Mouse (Mus musculus) small intestine, adult 2 months (tissue): ENCODE data around the gene Rhox3f. TPM values are rescaled to one million over a fixed set of nuclear protein-coding genes. Genes with fewer than 3 reads are reported as not detected.
"Not testable (repeated sequence)": the region's sequence is repeated elsewhere in the genome, so short reads cannot be mapped to it uniquely, and the experiment has no call there.

Source experiments
- H3K27ac ChIP-seq: fragments of 200-500 bp; 2 replicates; pipeline ENCODE4 v1.5.1; 2012; ENCODE audit warnings: low read depth, low read length, control low read depth, inconsistent platforms; ENCODE audit not compliant: insufficient read depth
- H3K27me3 ChIP-seq: fragments of 200-500 bp; 2 replicates; pipeline ENCODE4 v1.6.1; 2012; ENCODE audit warnings: mild to moderate bottlenecking, moderate library complexity, low read length, inconsistent platforms; ENCODE audit not compliant: control insufficient read depth, insufficient read depth
- H3K36me3 ChIP-seq: fragments of 200-500 bp; 2 replicates; pipeline ENCODE4 v1.6.1; 2012; ENCODE audit warnings: mild to moderate bottlenecking, low read length, control low read depth, inconsistent platforms; ENCODE audit not compliant: control insufficient read depth, insufficient read depth
- H3K4me1 ChIP-seq: fragments of 200-500 bp; 2 replicates; pipeline ENCODE4 v1.6.1; 2012; ENCODE audit warnings: low read length, inconsistent platforms, mixed read lengths; ENCODE audit not compliant: control insufficient read depth, insufficient read depth, insufficient read length
- H3K4me3 ChIP-seq: fragments of 200-500 bp; 2 replicates; pipeline ENCODE4 v1.5.1; 2012; ENCODE audit warnings: low read depth, mild to moderate bottlenecking, control low read depth, inconsistent platforms, low read length, moderate library complexity
- WGBS: fragments of 180-500 bp; shearing (Covaris S2); methylation state at CpG from one replicate; pipeline ENCODE4 v1.1.7; 2018; 5-methylcytosine and 5-hydroxymethylcytosine counted together
- polyA plus RNA-seq: library from polyadenylated mRNA; depleted of rRNA; stranded (reverse); fragments of >200 nt; gene quantifications from 2 replicates; pipeline ENCODE4 v1.2.3, GENCODE M21; 2012; rRNA removed

Rhox3f gene
- not detected in 2 replicates for polyA plus RNA-seq

DNA sequence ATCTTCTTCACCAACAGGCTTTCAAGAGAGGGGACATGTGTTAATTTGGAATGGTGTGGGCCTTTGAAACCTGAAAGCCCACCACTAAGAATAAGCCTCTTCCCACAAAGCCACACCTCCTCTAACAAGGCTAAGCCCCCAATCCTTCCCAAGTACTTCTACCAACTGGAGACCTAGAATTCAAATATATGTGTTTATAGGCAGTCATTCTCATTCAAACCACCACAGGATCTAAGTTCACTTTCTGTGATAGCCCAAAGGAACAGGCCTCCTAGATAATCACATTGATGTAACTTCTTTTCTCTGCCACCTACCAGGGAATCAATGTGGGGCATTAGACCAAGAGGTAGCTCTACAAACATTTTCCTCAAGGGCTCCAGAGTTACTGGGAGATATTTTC lies at the start of gene Rhox3f:
Gene Rhox3f, plus strand, starts transcription at position 301 of the 400 bp plus-strand sequence.
- H3K4me3 ChIP-seq, H3K27ac ChIP-seq, H3K4me1 ChIP-seq, H3K36me3 ChIP-seq, H3K27me3 ChIP-seq: not testable (repeated sequence)

DNA sequence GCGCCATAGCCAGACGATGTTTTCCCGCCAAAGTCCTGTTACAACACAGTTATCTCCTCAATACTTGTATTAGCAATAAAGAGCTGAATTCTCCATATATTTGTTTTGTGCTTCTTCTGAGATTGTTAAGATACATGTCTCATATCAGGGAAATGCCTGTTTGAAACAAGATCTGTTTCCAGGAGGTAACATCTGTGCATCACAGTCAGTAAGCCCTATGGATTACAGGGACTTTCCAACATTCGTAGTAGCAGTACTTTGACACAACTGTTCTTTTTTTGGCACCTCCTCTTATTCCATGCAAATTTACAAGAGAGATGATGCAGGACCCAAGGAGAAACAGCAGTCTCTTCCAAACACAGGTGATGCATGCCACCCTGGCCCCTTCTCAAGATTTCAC lies 39.1 kb upstream of the Rhox3f start, which contains the start of gene Rhox3e:
Gene Rhox3e, plus strand, starts transcription at position 301 of the 400 bp plus-strand sequence.
- H3K27ac ChIP-seq, H3K4me1 ChIP-seq, H3K4me3 ChIP-seq, H3K27me3 ChIP-seq, H3K36me3 ChIP-seq: not testable (repeated sequence)
- 60% methylated on average over 1 of the region's 4 CpGs for WGBS

DNA sequence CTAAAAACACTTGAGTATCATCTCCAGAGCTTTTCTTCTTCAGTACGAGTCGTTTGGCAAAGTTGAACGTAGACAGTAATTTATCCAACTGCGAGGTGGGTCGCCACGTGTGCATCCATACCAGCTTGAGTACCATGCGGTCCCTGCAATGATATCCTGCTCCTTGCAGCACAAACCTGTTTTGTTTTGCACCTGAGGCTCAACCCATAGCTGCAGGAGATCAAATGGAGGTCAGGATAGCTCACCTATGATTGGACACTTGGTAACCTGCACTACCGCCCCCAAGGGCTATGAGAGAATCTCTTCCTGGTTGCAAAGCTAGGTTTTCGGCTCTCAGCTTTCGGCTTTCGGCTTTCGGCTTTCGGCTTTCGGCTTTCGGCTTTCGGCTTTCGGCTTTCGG lies 23.7 kb upstream of the Rhox3f start, which contains the start of gene Rhox4e:
Gene Rhox4e, plus strand, starts transcription at position 301 of the 400 bp plus-strand sequence.
- H3K36me3 ChIP-seq, H3K4me1 ChIP-seq, H3K27me3 ChIP-seq, H3K27ac ChIP-seq, H3K4me3 ChIP-seq: not testable (repeated sequence)
- 98% methylated on average over 10 of the region's 18 CpGs for WGBS

DNA sequence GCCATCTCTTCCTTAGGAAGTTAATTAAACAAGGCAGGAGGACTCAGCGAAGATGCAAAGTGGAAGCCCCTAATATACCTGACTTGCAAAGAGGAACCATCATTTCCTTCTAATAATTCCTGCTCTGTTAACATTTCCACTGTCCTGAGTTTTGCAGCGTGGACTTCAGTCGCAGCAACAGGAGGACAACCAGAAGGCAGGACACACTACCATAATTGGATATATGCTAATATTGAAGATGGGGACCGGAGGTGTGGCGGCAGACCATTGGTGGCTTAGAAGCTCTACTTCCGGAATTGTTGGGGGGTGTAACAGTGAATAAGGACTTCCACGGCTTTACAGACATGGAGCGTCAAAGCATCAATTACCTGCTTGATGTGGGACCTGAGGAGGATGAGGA lies 9.7 kb upstream of the Rhox3f start, which contains the start of gene Rhox2f:
Gene Rhox2f, plus strand, starts transcription at position 301 of the 400 bp plus-strand sequence.
- not testable (repeated sequence) for H3K27ac ChIP-seq, H3K4me1 ChIP-seq, H3K36me3 ChIP-seq, H3K27me3 ChIP-seq, H3K4me3 ChIP-seq
- 95% methylated on average over 8 of the region's 8 CpGs for WGBS

DNA sequence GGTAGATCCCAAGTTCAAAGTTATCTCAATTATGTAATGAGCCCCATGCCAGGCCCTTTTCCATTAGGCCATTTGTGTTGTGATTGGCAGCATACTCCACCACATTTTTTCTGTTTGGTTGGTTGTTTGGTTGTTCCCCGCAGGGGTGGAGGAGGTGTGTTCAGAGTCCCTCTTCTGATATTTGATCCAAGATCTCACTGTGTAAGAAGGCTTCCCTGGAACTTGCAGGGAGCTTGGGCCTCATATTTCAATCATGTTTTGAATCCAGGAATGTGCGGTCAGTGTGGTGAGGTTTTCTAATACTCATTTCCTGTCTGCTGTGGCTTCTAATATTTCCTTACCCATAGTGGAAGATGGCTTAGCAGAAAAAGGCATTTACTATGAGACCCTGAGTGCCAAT lies 8.2 kb upstream of the Rhox3f start:
- H3K27ac ChIP-seq, H3K4me1 ChIP-seq, H3K27me3 ChIP-seq, H3K36me3 ChIP-seq, H3K4me3 ChIP-seq: not testable (repeated sequence)
- 74% methylated on average over 2 of the region's 2 CpGs for WGBS

DNA sequence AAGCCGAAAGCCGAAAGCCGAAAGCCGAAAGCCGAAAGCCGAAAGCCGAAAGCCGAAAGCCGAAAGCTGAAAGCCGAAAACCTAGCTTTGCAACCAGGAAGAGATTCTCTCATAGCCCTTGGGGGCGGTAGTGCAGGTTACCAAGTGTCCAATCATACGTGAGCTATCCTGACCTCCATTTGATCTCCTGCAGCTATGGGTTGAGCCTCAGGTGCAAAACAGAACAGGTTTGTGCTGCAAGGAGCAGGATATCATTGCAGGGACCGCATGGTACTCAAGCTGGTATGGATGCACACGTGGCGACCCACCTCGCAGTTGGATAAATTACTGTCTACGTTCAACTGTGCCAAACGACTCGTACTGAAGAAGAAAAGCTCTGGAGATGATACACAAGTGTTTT lies 26.8 kb downstream of the Rhox3f start, which contains the start of gene Rhox4f:
Gene Rhox4f, minus strand, starts transcription at position 101 of the 400 bp plus-strand sequence.
- H3K4me3 ChIP-seq, H3K4me1 ChIP-seq, H3K36me3 ChIP-seq, H3K27ac ChIP-seq, H3K27me3 ChIP-seq: not testable (repeated sequence)
- 97% methylated on average over 19 of the region's 19 CpGs for WGBS

DNA sequence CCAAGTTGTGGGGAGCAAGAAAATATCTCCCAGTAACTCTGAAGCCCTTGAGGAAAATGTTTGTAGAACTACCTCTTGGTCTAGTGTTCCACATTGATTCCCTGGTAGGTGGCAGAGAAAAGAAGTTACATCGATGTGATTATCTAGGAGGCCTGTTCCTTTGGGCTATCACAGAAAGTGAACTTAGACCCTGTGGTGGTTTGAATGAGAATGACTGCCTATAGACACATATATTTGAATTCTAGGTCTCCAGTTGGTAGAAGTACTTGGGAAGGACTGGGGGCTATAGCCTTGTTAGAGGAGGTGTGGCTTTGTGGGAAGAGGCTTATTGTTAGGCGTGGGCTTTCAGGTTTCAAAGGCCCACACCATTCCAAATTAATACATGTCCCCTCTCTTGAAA lies 47.7 kb downstream of the Rhox3f start, which contains the start of gene Rhox3g:
Gene Rhox3g, minus strand, starts transcription at position 101 of the 400 bp plus-strand sequence.
- 83% methylated on average over 2 of the region's 2 CpGs for WGBS
- H3K27ac ChIP-seq = not testable (repeated sequence)

More for the DNA sequence above, 47.7 kb downstream of the Rhox3f start, which contains the start of gene Rhox3g:
- H3K36me3 ChIP-seq, H3K27me3 ChIP-seq, H3K4me1 ChIP-seq, H3K4me3 ChIP-seq: not testable (repeated sequence)

Other genes starting within 250 kb of the Rhox3f start
- gene Rhox3a2, start 201.0 kb upstream of the Rhox3f start, polyA plus RNA-seq = not detected in 2 replicates
- not detected in 2 replicates for gene Rhox4a2, start 190.1 kb upstream of the Rhox3f start, polyA plus RNA-seq
- not detected in 2 replicates for gene Rhox2b, start 168.9 kb upstream of the Rhox3f start, polyA plus RNA-seq
- gene Rhox4b, start 148.5 kb upstream of the Rhox3f start, polyA plus RNA-seq = not detected in 2 replicates
- gene Rhox2c, start 127.3 kb upstream of the Rhox3f start, polyA plus RNA-seq = not detected in 2 replicates
- gene Rhox3c, start 122.4 kb upstream of the Rhox3f start, polyA plus RNA-seq = not detected in 2 replicates
- not detected in 2 replicates for gene Rhox4c, start 100.7 kb upstream of the Rhox3f start, polyA plus RNA-seq
- not detected in 2 replicates for gene Rhox2d, start 87.6 kb upstream of the Rhox3f start, polyA plus RNA-seq
- gene Rhox4d, start 66.6 kb upstream of the Rhox3f start, polyA plus RNA-seq = not detected in 2 replicates
- gene Rhox2e, start 50.5 kb upstream of the Rhox3f start, polyA plus RNA-seq = not detected in 2 replicates
- gene Rhox3e, start 39.0 kb upstream of the Rhox3f start, polyA plus RNA-seq = not detected in 2 replicates
- not detected in 2 replicates for gene Rhox4e, start 23.6 kb upstream of the Rhox3f start, polyA plus RNA-seq
- not detected in 2 replicates for gene Rhox2f, start 9.6 kb upstream of the Rhox3f start, polyA plus RNA-seq
- gene Rhox4f, start 26.7 kb downstream of the Rhox3f start, polyA plus RNA-seq = not detected in 2 replicates
- gene Rhox3g, start 47.6 kb downstream of the Rhox3f start, polyA plus RNA-seq = not detected in 2 replicates
- not detected in 2 replicates for gene Rhox2g, start 62.5 kb downstream of the Rhox3f start, polyA plus RNA-seq
- gene Rhox4g, start 70.3 kb downstream of the Rhox3f start, polyA plus RNA-seq = not detected in 2 replicates
- not detected in 2 replicates for gene Rhox3h, start 87.8 kb downstream of the Rhox3f start, polyA plus RNA-seq
- not detected in 2 replicates for gene Rhox2h, start 92.3 kb downstream of the Rhox3f start, polyA plus RNA-seq
- not detected in 2 replicates for gene Rhox5, start 223.8 kb downstream of the Rhox3f start, polyA plus RNA-seq
- gene Rhox6, start 245.9 kb downstream of the Rhox3f start, polyA plus RNA-seq = not detected in 2 replicates